Mouse (Mus musculus): ENCODE measurements around the gene Itgb3bp.

DNA sequence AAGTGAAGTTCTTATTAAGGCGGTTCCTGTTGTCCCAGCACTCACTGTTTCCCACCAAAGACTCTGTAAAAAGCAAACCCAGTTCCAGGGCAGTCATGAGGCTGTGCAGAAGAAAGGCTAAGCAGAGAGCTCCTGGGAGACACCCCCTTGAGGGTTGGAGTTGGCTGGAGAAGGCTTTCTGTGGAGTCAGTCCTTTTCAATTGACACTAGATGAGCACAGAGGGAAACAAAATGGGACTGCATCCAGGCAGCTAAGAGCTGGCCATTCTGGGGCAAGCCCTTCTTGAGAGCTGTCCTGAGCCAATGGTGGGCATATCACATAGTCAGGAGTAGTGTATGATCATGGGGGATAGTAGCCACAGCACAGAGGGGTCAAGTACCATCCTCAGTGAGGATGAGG is 44.3 kb upstream of the Itgb3bp start:
- TF ChIP-seq CTCF (IDR thresholded peaks at IDR 0.05; ENCODE audit: borderline replicate concordance, insufficient read depth, low read depth, low read length) (no peak), POLR2A (IDR thresholded peaks at IDR 0.05; ENCODE audit: borderline replicate concordance, insufficient read depth, low read length) (no peak)

Measured in cerebellum, adult 2 months (tissue).